Mouse (Mus musculus) spleen, adult 2 months (tissue): ENCODE measurements around the gene Apod. TPM values are rescaled to one million over a fixed set of nuclear protein-coding genes. Genes with fewer than 3 reads are reported as not detected.

Source experiments
- DNase-seq, 2 experiments: peaks; one replicate each; pipeline versions ENCODE4 v3.0.0 to v3.0.0-alpha.2; 2012 to 2021; ENCODE audit warnings: low spot score in 2 of 2, low read depth in 1 of 2
- H3K27ac ChIP-seq: fragments of 200-500 bp; 2 replicates; pipeline ENCODE4 v1.5.1; 2012; ENCODE audit warnings: low read length, inconsistent platforms; ENCODE audit not compliant: insufficient read depth
- H3K27me3 ChIP-seq: fragments of 200-500 bp; 2 replicates; pipeline ENCODE4 v1.6.1; 2012; ENCODE audit warnings: mild to moderate bottlenecking, moderate library complexity, low read length, inconsistent platforms; ENCODE audit not compliant: control insufficient read depth, insufficient read depth
- H3K36me3 ChIP-seq: fragments of 200-500 bp; 2 replicates; pipeline ENCODE4 v1.6.1; 2012; ENCODE audit warnings: mild to moderate bottlenecking, low read length, inconsistent platforms; ENCODE audit not compliant: control insufficient read depth, insufficient read depth
- H3K4me1 ChIP-seq: fragments of 200-500 bp; 2 replicates; pipeline ENCODE4 v1.6.1; 2011; ENCODE audit warnings: inconsistent platforms; ENCODE audit not compliant: control insufficient read depth, insufficient read depth, insufficient read length
- H3K4me3 ChIP-seq: fragments of 200-500 bp; 2 replicates; pipeline ENCODE4 v1.5.1; 2011; ENCODE audit warnings: mild to moderate bottlenecking, inconsistent platforms; ENCODE audit not compliant: insufficient read depth, insufficient read length; ENCODE audit errors: extremely low read depth
- CTCF ChIP-seq: fragments of 200-500 bp; IDR thresholded peaks from 2 replicates; pipeline ENCODE4 v1.5.1; 2011; ENCODE audit warnings: mild to moderate bottlenecking, inconsistent platforms; ENCODE audit not compliant: insufficient read depth, insufficient read length, insufficient replicate concordance; ENCODE audit errors: extremely low read depth
- POLR2A ChIP-seq: fragments of 200-500 bp; IDR thresholded peaks from 2 replicates; pipeline ENCODE4 v1.6.1; 2011; ENCODE audit warnings: low read depth, low read length, inconsistent platforms
- WGBS: fragments of 180-500 bp; shearing (Covaris S2); methylation state at CpG from one replicate; pipeline ENCODE4 v1.1.7; 2018; 5-methylcytosine and 5-hydroxymethylcytosine counted together
- polyA plus RNA-seq: library from polyadenylated mRNA; depleted of rRNA; stranded (reverse); fragments of >200 nt; gene quantifications from 2 replicates; pipeline ENCODE4 v1.2.3, GENCODE M21; 2012

Gene Apod
- polyA plus RNA-seq, 1 experiment: 0.32 TPM

DNA sequence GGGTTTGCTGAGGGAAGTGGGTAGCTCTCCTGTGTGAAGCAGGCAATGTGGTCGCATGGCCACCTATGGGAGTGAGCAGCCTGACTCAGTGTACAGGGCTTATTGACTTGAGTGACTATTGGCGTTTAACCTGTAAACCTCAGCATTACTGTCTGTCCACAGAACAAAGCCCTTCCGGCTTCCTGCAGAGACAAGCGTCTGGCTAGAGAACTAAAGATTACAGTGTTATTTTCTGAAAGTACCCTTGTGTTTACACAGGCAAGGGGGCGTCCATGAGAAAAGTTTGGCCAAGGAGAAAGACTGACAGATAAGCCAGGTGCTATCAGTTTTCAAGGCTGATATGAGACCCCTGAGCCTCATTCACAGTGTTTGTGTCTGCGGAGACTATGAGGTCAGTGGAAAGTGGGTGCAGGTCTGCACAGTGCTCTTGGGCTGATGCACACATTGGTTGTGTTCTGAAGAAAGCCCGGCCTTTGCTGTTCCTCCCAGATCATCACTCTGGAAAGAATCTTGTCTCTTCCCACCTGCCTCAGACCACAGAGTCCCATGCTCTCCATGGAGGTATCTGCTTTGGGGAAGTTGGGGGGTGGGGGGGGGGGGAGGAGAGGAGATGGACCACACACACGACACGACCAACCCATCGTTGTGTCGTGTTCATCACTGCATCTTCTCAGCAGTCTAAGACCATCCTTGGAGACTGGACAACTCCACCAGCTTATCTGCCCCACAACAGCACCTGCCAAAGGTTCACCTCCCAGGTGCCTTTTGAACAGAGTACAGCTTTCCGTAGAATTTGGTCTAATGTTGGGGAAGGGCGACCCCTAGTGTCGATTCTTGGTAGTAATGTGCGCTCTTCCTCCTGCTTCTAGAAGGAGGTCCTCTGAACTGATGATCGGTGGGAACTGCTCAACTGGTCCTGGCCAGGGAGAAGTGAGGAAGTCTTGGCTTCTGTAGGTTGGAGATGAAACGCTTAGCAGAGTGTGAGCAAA, 40.0 kb upstream of the Apod start:
- H3K4me3 ChIP-seq: no peak overlapping the region
- TF ChIP-seq CTCF (peak; percentile 73; the same call in 1 of the 2 replicates), POLR2A (no peak)
- H3K27me3 ChIP-seq: no peaks in the 10 kb centered on the region
- no peaks in the 10 kb centered on the region for H3K4me1 ChIP-seq
- H3K36me3 ChIP-seq: no peaks in the 10 kb centered on the region
- WGBS: 28% methylated on average over 17 of the region's 17 CpGs
- peak; percentile 55 to 56 for DNase-seq
- H3K27ac ChIP-seq: no peak overlapping the region

DNA sequence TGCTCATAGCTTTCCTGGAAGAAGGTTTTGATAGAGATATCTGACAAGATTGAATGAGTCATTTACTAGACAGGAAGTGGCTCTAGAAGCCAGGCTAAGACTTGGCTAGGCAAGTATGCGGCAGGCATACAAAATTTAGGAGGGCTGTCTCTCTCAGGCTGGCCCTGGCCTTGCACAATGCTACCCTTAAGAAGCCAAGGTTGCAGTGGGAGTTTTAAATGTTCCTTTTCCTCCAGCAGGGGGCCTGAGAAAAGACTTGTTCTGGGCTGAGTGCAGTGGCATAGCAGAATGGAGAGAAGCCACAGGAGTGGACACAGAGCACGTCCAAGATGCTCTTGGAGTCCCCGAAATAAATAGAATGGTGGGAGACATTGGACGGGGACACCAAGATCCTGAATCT, 38.4 kb upstream of the Apod start:
- DNase-seq: no peak
- WGBS: 61% methylated on average over 4 of the region's 4 CpGs
- no peak for TF ChIP-seq CTCF
- TF ChIP-seq POLR2A: no peak
- Histone ChIP-seq H3K4me3 (no peak overlapping the region), H3K27ac (no peak overlapping the region), H3K36me3 (no peaks in the 10 kb centered on the region), H3K4me1 (no peaks in the 10 kb centered on the region), H3K27me3 (no peaks in the 10 kb centered on the region)

DNA sequence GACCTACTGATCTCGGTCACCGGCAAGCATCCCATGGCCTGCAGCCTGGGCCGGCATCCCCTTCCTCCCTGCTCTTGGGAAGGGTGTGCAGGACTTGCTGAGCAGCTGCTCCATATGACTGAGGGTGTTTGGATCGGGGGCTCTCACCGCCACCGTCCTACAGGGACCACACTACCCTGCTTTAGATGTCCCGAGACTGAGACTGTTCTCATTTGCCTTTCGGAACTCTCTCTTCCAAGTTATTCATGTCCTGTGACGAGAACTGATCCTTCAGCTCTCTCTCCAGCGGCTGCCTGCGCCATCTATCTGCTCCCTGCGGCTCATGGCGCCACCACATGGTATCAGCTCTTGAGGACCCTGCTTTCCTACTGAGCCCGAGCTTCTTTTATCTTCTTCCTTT, 33.0 kb upstream of the Apod start:
- Histone ChIP-seq H3K4me1 (no peaks in the 10 kb centered on the region), H3K27me3 (no peaks in the 10 kb centered on the region), H3K4me3 (no peak overlapping the region), H3K27ac (no peak overlapping the region), H3K36me3 (no peaks in the 10 kb centered on the region)
- DNase-seq: no peak
- WGBS: 37% methylated on average over 14 of the region's 14 CpGs
- TF ChIP-seq POLR2A (no peak), CTCF (no peak)

DNA sequence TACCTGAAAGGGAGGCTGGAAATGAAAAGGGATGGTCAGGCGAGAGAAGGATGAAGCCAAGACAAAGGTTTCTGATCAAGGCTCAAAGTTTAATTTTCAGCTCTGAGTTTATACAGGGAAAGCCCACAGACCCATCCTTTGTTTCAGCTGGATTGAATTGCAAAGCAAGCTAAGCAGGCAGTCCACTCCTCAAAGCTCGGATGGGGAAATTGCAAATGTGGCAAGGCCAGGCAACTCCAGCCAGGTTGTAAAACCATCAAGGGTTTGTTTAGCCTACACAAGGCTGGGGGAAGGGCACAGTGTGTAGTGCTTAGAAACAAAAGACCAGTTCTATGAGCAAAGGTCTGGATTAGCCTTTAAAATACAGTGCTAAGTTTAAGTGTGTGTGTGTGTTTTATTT, 28.4 kb upstream of the Apod start:
- DNase-seq: no peak
- 85% methylated on average over 2 of the region's 2 CpGs for WGBS
- no peak for TF ChIP-seq CTCF
- TF ChIP-seq POLR2A: no peak

DNA sequence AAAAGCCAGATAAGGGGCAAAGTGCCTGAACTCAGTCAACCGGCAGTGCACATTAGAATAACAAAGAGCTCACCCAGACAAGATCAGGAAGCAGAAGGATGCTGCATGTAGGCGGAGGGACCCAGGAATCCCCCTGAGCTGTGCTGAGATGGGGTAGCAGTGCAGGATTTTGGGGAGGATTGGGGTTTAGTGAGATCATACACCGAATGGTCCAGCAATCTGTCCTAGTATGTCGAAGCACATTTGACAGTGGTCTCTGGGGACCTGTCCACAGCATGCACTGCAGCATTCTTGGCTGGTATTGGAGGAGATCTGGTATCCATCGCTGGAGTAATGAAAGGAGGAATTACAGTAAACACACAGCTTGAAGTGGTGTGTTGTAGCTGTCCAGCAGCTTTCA, 27.9 kb upstream of the Apod start:
- no peak for DNase-seq
- H3K4me1 ChIP-seq: no peaks in the 10 kb centered on the region
- no peaks in the 10 kb centered on the region for H3K27me3 ChIP-seq
- H3K36me3 ChIP-seq: no peaks in the 10 kb centered on the region
- H3K27ac ChIP-seq: no peak overlapping the region
- TF ChIP-seq CTCF (no peak), POLR2A (no peak)
- no peak overlapping the region for H3K4me3 ChIP-seq
- 60% methylated on average over 5 of the region's 5 CpGs for WGBS

More for the DNA sequence above, 28.4 kb upstream of the Apod start:
- no peaks in the 10 kb centered on the region for H3K36me3 ChIP-seq
- no peak overlapping the region for H3K4me3 ChIP-seq
- no peak overlapping the region for H3K27ac ChIP-seq
- H3K4me1 ChIP-seq: no peaks in the 10 kb centered on the region
- H3K27me3 ChIP-seq: no peaks in the 10 kb centered on the region

DNA sequence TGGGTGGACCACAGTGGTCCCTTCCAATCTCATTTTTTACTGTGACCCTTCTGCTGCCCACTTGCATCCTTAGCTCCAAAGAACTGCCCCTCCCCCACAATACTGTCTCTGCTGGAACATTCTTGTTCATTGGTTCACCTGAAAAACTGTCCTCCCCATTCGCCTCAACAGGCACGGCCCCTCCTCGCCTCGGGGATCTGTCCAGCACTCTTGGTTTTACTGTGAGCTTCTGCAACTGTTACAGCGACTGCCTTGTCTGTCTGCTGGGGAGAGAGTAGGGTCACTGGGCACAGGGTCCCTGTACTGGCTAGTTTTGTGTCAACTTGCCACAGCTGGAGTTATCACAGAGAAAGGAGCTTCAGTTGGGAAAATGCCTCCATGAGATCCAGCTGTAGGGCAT, 24.7 kb upstream of the Apod start:
- 86% methylated on average over 5 of the region's 5 CpGs for WGBS
- no peak for DNase-seq
- Histone ChIP-seq H3K4me3 (no peak overlapping the region), H3K4me1 (no peaks in the 10 kb centered on the region), H3K27ac (no peak overlapping the region), H3K36me3 (no peaks in the 10 kb centered on the region), H3K27me3 (no peaks in the 10 kb centered on the region)
- TF ChIP-seq CTCF (no peak), POLR2A (no peak)

DNA sequence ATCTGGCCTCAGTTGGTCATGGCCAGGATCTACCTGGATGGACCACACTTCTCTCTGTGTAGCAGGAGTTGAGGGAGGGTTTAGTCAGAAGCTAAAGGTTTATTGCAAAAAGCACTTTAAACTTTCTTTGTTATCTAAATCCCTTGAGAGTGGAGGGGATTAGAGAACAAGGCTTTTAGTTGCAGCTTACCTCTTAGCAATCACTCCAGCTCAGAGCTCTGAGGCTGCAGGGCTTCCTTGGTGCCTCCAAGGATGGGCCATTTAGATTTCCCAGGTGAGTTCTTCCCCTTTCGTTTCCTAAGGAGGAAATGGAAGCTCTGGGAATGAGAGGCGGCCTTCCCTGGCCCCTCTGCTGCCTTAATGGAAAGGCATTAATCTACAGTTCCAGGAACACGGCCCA, 23.3 kb upstream of the Apod start:
- H3K4me3 ChIP-seq: no peak overlapping the region
- no peak for DNase-seq
- WGBS: 76% methylated on average over 3 of the region's 3 CpGs

More for the DNA sequence above, 23.3 kb upstream of the Apod start:
- TF ChIP-seq CTCF: no peak
- no peak for TF ChIP-seq POLR2A
- no peaks in the 10 kb centered on the region for H3K36me3 ChIP-seq
- no peaks in the 10 kb centered on the region for H3K4me1 ChIP-seq
- H3K27me3 ChIP-seq: no peaks in the 10 kb centered on the region
- H3K27ac ChIP-seq: no peak overlapping the region
